Mouse (Mus musculus) C2C12 (cell line): Measurements from ENCODE around the gene Mlxip. TPM values are rescaled to one million over a fixed set of nuclear protein-coding genes. Genes with fewer than 3 reads are reported as not detected.

Experiments
- H3K27me3 ChIP-seq: one replicate; pipeline ENCODE4 v1.6.1; 2011; ENCODE audit not compliant: control insufficient read depth, insufficient read depth, insufficient read length
- H3K36me3 ChIP-seq: one replicate; pipeline ENCODE4 v1.6.1; 2011; ENCODE audit not compliant: control insufficient read depth, insufficient read depth
- H3K4me3 ChIP-seq: one replicate; pipeline ENCODE4 v1.5.1; 2011; ENCODE audit warnings: mild to moderate bottlenecking, control low read depth; ENCODE audit not compliant: poor library complexity, insufficient read depth, severe bottlenecking
- H3K79me2 ChIP-seq: one replicate; pipeline ENCODE4 v1.6.1; 2011; ENCODE audit not compliant: control insufficient read depth, insufficient read depth
- H3K79me3 ChIP-seq: one replicate; pipeline ENCODE4 v1.6.1; 2011; ENCODE audit warnings: low read depth, control low read depth
- H3ac ChIP-seq: one replicate; pipeline ENCODE3; 2011; ENCODE audit warnings: low read depth; ENCODE audit not compliant: control insufficient read depth, insufficient read length
- CEBPB ChIP-seq: IDR thresholded peaks from one replicate; pipeline ENCODE4 v1.6.1; 2011; ENCODE audit warnings: low read depth, mild to moderate bottlenecking, control low read depth, moderate library complexity
- CTCF ChIP-seq: IDR thresholded peaks from one replicate; pipeline ENCODE4 v1.5.1; 2011; ENCODE audit not compliant: control insufficient read depth, insufficient read depth, insufficient read length
- FOSL1 ChIP-seq: IDR thresholded peaks from one replicate; pipeline ENCODE4 v1.8.0; 2011; ENCODE audit warnings: mild to moderate bottlenecking, low read length; ENCODE audit not compliant: poor library complexity, insufficient read depth, severe bottlenecking
- MAX ChIP-seq: IDR thresholded peaks from one replicate; pipeline ENCODE4 v1.6.1; 2011; ENCODE audit warnings: mild to moderate bottlenecking, control low read depth
- MYOD1 ChIP-seq: IDR thresholded peaks from one replicate; pipeline ENCODE4 v1.6.1; 2011; ENCODE audit warnings: low read depth; ENCODE audit not compliant: control insufficient read depth, insufficient read length
- MYOG ChIP-seq: IDR thresholded peaks from one replicate; pipeline ENCODE4 v1.6.1; 2011; ENCODE audit not compliant: control insufficient read depth, insufficient read length; ENCODE audit errors: extremely low read depth
- USF1 ChIP-seq: IDR thresholded peaks from one replicate; pipeline ENCODE4 v1.6.1; 2011; ENCODE audit warnings: low read depth, mild to moderate bottlenecking, control low read depth, moderate library complexity
- polyA plus RNA-seq: library from polyadenylated mRNA; unstranded; fragments of >200 nt; fragmentation: generic; extraction: Trizol; gene quantifications from one replicate; pipeline ENCODE4 v1.2.1, GENCODE M21; 2012; ENCODE audit warnings: missing spikeins

The Mlxip gene
- polyA plus RNA-seq, 1 experiment = 4.0 TPM

DNA sequence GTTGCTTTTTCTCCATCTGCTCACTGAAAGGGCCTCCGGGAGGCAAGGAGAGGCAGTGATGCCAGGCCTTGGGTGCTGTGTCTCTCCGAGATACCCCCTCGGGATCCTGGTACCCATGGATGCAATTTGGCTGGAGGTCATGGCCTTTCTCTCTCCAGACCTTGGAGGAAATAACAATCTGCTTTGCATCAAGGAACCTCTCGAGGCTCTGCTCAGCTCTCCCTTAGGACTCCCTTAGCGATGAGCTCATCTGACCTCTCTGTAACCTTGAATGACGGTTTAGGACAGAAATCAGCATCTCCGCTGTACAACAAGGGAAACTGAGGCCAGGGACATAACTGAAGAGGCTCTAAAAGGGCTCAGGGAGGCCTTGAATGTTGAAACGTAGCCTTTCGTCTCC, 15.9 kb upstream of the Mlxip start:
- TF ChIP-seq MAX = no peak
- TF ChIP-seq USF1 = no peak
- no peak for TF ChIP-seq CTCF
- no peak for TF ChIP-seq FOSL1
- TF ChIP-seq CEBPB = no peak
- TF ChIP-seq MYOG = no peak
- TF ChIP-seq MYOD1 = no peak
- no peaks in the 10 kb centered on the region for H3K27me3 ChIP-seq
- no peaks in the 10 kb centered on the region for H3K79me3 ChIP-seq
- H3ac ChIP-seq = no peak overlapping the region
- no peak overlapping the region for H3K4me3 ChIP-seq
- H3K79me2 ChIP-seq = no peaks in the 10 kb centered on the region
- H3K36me3 ChIP-seq = no peaks in the 10 kb centered on the region

DNA sequence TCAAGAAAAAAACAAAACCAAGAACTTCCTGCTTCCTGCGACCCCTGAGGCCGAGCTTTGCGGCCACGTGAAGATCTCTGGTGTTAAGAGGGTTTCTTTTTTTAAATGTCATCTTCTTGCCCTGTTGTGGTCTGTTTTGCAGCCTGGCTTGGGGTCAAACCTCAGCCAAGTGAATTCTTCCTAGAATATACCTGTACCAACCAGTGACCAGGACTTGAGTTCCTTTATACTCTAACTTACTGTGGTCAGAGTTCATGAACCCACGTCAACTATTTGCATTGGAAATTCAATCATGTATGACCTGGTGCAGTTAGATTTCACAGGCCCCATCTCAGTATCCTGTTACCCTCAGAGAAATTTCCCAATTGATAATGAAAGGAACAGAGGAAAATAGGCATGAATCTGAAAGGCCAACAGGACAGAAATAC, 15.1 kb upstream of the Mlxip start:
- Histone ChIP-seq H3K79me3 (no peaks in the 10 kb centered on the region), H3ac (no peak overlapping the region), H3K36me3 (no peaks in the 10 kb centered on the region), H3K79me2 (no peaks in the 10 kb centered on the region), H3K4me3 (no peak overlapping the region), H3K27me3 (no peaks in the 10 kb centered on the region)
- TF ChIP-seq MYOD1 (no peak), MYOG (no peak), MAX (no peak), USF1 (no peak), FOSL1 (no peak), CTCF (no peak), CEBPB (no peak)

DNA sequence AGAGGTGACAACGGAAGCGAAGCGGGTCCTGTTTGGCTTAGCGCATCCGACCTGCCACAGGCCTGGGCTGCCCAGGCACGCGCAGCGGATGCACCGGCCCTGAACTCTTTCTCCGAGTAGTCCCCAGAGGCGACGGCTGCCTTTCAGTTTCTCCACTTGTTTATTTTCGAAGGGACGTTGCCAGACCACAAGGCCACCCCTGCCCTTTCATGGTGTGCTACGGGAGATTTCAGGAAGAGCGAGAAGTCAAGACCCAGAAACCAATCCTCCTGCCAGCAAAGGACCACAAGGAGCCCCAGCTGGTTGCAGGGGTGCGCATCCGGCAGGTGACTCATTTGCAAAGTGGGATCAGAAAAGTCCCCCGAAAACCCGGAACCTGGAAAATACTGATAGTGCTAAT, 12.6 kb upstream of the Mlxip start:
- TF ChIP-seq USF1 = no peak
- no peak for TF ChIP-seq MYOD1
- TF ChIP-seq CEBPB = no peak
- no peak for TF ChIP-seq MYOG
- no peak overlapping the region for H3ac ChIP-seq
- no peaks in the 10 kb centered on the region for H3K27me3 ChIP-seq
- H3K4me3 ChIP-seq = no peak overlapping the region
- no peaks in the 10 kb centered on the region for H3K79me3 ChIP-seq
- no peaks in the 10 kb centered on the region for H3K36me3 ChIP-seq
- no peaks in the 10 kb centered on the region for H3K79me2 ChIP-seq

DNA sequence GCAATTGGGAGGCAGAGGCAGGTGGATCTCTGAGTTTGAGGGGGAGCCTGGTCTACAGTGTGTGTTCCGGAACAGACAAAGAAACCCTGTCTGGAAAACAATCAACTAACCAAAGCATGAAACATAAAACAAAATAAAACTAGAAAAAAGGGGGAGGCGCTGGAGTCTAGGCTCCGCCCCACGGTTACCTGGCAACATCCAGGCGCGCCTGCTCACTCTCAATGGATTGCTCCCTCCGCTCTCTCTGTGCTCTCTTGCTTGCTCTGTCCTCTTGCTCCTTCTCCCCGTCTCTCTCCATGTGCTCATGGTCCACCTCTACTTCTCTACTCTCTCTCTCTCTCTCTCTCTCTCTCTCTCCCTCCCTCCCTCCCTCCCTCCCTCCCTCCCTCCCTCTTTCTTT, 11.9 kb upstream of the Mlxip start:
- TF ChIP-seq MYOG (no peak), MYOD1 (no peak), MAX (no peak), USF1 (no peak), FOSL1 (no peak), CTCF (no peak), CEBPB (no peak)
- Histone ChIP-seq H3ac (no peak overlapping the region), H3K79me2 (no peaks in the 10 kb centered on the region), H3K79me3 (no peaks in the 10 kb centered on the region), H3K36me3 (no peaks in the 10 kb centered on the region), H3K27me3 (no peaks in the 10 kb centered on the region), H3K4me3 (no peak overlapping the region)

DNA sequence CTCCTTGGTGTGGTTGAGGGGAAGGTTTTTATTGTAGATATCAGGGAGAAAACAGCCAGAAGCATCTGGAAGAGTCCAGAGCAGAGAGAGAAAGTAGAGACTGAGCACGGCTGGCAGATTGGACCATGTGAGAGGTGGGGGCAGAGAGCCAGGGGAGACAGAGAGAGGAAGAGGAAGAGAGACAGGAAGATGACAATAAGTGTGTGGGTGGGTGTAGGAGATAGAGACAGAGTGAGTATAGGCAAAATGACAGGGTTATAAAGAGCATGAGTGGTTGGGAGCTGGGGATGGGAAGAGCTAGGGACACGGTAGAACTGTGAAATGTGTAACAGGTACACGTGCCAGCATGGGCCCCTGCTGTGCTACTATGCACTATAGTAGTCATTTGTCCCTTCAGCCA, 6.1 kb upstream of the Mlxip start:
- TF ChIP-seq MYOD1 = no peak
- no peak for TF ChIP-seq MAX
- TF ChIP-seq CEBPB = no peak
- no peak for TF ChIP-seq FOSL1
- no peak for TF ChIP-seq USF1
- no peak for TF ChIP-seq MYOG
- no peak for TF ChIP-seq CTCF
- H3K27me3 ChIP-seq = no peaks in the 10 kb centered on the region
- no peaks in the 10 kb centered on the region for H3K79me2 ChIP-seq
- H3K4me3 ChIP-seq = no peak overlapping the region
- no peaks in the 10 kb centered on the region for H3K79me3 ChIP-seq
- H3ac ChIP-seq = no peak overlapping the region
- H3K36me3 ChIP-seq = no peaks in the 10 kb centered on the region

DNA sequence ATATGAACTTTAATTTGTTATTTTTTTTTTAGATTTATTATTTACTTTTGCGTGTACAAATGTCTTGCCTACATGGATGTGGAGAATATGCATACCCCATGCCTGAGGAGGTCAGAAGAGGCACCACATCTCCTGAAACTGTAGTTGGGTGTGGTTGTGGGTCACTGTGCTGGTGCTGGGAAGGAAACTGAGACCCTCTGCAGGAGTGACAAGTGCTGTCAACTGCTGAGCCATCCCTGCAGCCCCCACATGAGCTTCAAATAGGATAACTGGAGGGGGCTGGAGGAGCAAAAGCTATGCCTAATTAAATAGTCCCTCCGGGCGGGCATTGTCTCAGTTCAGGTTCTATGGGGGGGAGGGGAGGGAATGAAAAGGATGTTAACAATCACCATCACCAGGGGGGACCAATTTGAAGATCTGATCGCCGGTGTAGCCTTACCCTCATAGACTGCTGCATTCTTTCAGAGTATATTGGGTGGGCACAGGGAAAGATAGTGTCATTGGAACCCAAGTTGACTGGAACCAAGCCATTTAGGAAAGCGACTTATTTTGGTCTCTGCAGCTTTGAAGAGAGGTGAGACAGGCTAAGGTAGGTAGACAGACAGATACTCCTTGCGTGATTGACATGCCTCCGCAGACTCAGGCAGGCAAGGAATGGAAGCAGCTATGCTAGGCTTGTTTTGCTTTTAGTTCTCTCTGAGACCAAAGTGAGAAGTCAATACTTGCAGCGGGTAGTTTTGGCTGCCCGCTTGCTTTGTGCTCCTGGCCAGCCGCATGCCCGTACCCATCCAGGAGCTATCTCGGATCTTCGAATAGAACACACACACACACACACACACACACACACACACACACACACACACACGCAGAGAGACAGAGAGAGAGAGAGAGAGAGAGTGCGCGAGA, 3.8 kb upstream of the Mlxip start:
- H3K79me3 ChIP-seq = peaks cover 5% of the 10 kb centered on the region
- no peak for TF ChIP-seq MAX
- no peak for TF ChIP-seq USF1
- H3K4me3 ChIP-seq = no peak overlapping the region
- H3K79me2 ChIP-seq = peaks cover 10% of the 10 kb centered on the region
- H3ac ChIP-seq = no peak overlapping the region
- no peaks in the 10 kb centered on the region for H3K36me3 ChIP-seq
- H3K27me3 ChIP-seq = no peaks in the 10 kb centered on the region
